Mouse (Mus musculus): ENCODE results near the gene Ubb. TPM values are rescaled to one million over a fixed set of nuclear protein-coding genes. Genes with fewer than 3 reads are reported as not detected.
A peak's percentile ranks its signal among the peaks of the same experiment; 100 is the strongest.

Ubb gene
- polyA plus RNA-seq, 1 experiment from 2014 or later, result 2,594 TPM

DNA sequence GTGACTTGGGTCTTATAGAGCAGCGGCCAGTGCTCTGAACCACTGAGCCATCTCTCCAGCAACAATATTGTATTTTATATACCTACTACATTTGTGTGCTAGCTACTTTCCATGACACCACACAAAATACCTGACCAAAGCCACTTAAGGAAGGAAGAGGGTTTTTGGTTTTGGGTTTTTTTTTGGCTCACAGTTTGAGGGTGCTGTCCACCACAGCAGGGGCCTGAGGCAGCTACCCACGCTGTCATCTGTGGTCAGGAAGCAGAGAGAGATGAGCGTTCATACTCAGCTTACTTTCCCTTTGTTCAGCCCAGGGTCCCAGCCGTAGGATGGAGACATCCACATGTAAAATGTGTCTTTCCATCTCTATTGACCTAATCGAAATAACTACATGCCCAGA is 36.1 kb downstream of the Ubb start:
- Histone ChIP-seq H3K36me3 (no peaks in the 10 kb centered on the region), H3K27ac (ENCODE audit: poor library complexity, severe bottlenecking) (no peak overlapping the region), H3K4me2 (no peak overlapping the region), H3K9ac (no peak overlapping the region), H3K4me3 (no peak overlapping the region), H3K27me3 (replicated peaks) (no peaks in the 10 kb centered on the region), H3K4me1 (replicated peaks) (peaks cover 15% of the 10 kb centered on the region), H3K9me3 (replicated peaks) (no peaks in the 10 kb centered on the region)
- no peak for ATAC-seq (ENCODE audit: insufficient number of reproducible peaks, low FRiP score)
- 83% methylated on average over 5 of the region's 5 CpGs for WGBS

GRCm38 (mm10) chr11:62589391-62589790 is 38.4 kb downstream of the Ubb start:
- no peak overlapping the region for H3K4me2 ChIP-seq
- no peak overlapping the region for H3K9ac ChIP-seq
- H3K27ac ChIP-seq (ENCODE audit: poor library complexity, severe bottlenecking), result no peak overlapping the region
- 79% methylated on average over 10 of the region's 10 CpGs for WGBS
- no peak overlapping the region for H3K4me3 ChIP-seq
- H3K9me3 ChIP-seq (replicated peaks), result no peaks in the 10 kb centered on the region
- peaks cover 17% of the 10 kb centered on the region for H3K4me1 ChIP-seq (replicated peaks)
- no peaks in the 10 kb centered on the region for H3K27me3 ChIP-seq (replicated peaks)
- no peak for ATAC-seq (ENCODE audit: insufficient number of reproducible peaks, low FRiP score)
- no peaks in the 10 kb centered on the region for H3K36me3 ChIP-seq

GRCm38 (mm10) chr11:62591026-62591425 is 40.1 kb downstream of the Ubb start:
- H3K4me1 ChIP-seq (replicated peaks), result peaks cover 17% of the 10 kb centered on the region
- no peak for ATAC-seq (ENCODE audit: insufficient number of reproducible peaks, low FRiP score)
- H3K36me3 ChIP-seq, result no peaks in the 10 kb centered on the region
- H3K4me3 ChIP-seq, result no peak overlapping the region
- no peak overlapping the region for H3K27ac ChIP-seq (ENCODE audit: poor library complexity, severe bottlenecking)
- no peak overlapping the region for H3K9ac ChIP-seq
- no peaks in the 10 kb centered on the region for H3K27me3 ChIP-seq (replicated peaks)
- H3K9me3 ChIP-seq (replicated peaks), result no peaks in the 10 kb centered on the region
- H3K4me2 ChIP-seq, result no peak overlapping the region
- WGBS, result 90% methylated on average over 2 of the region's 2 CpGs

GRCm38 (mm10) chr11:62591904-62592575 is 41.1 kb downstream of the Ubb start:
- Histone ChIP-seq H3K9ac (no peak overlapping the region), H3K36me3 (no peaks in the 10 kb centered on the region), H3K4me1 (replicated peaks) (peaks cover 17% of the 10 kb centered on the region), H3K27ac (ENCODE audit: poor library complexity, severe bottlenecking) (no peak overlapping the region), H3K9me3 (replicated peaks) (no peaks in the 10 kb centered on the region), H3K4me3 (no peak overlapping the region), H3K27me3 (replicated peaks) (no peaks in the 10 kb centered on the region), H3K4me2 (no peak overlapping the region)
- WGBS, result 39% methylated on average over 8 of the region's 8 CpGs
- ATAC-seq (ENCODE audit: insufficient number of reproducible peaks, low FRiP score), result peak; percentile 33; the same call in 1 of the 2 replicates

- Histone ChIP-seq H3K4me2 (no peak overlapping the region), H3K4me1 (replicated peaks) (peaks cover 7% of the 10 kb centered on the region; the same call in 1 of the 2 replicates), H3K9me3 (replicated peaks) (no peaks in the 10 kb centered on the region), H3K4me3 (no peak overlapping the region), H3K36me3 (peaks cover 3% of the 10 kb centered on the region; the same call in 1 of the 2 replicates), H3K27ac (ENCODE audit: poor library complexity, severe bottlenecking) (no peak overlapping the region), H3K27me3 (replicated peaks) (no peaks in the 10 kb centered on the region), H3K9ac (no peak overlapping the region; the same call in 1 of the 2 replicates)
- ATAC-seq (ENCODE audit: insufficient number of reproducible peaks, low FRiP score), result no peak
- WGBS, result 62% methylated on average over 4 of the region's 4 CpGs
Observed at GRCm38 (mm10) chr11:62598571-62598970, 47.6 kb downstream of the Ubb start.

DNA sequence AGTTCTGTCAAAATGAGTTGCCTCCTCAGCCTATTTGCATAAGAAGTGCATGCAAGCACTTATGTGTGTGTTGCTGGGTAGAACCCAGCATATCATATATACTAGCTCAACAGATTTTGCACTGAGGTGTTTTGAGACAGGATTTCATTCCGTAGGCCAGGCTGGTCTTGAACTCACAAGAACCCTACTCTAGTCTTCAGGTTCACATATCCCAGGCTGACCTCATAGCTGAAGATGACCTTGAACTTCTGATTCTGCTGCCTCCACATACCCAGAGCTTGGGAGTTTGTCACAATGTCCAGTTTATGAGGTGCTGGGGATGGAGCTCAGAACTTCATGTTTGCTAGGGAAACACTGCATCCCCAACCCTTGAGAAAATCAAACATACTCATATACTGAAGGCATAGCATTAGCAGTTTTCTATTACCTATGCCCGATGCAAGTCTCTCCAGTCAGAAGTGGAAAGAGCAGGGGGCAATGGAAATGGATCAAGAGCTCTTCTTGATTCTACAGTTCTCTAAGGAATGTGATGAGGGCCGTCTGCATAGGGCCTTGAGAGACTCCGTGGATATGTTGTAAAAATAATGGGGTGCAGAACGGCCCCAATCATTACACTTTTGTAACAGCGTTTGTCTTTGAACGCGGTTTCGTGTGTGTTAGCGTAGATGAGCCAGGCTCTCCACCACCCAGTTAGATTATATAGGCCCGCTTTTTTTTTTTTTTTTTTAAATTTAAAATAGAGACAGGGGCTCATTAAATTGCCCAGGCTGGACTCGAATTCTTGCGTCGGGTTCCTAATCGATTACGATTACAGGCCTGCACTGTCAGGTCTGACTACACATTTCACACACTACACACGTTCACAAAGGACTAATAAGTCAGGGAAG is 51.0 kb downstream of the Ubb start:
- H3K36me3 ChIP-seq, result peaks cover 37% of the 10 kb centered on the region

More for the DNA sequence above, 51.0 kb downstream of the Ubb start:
- Histone ChIP-seq H3K4me3 (peak overlapping the region; percentile 90), H3K9ac (peak overlapping the region; percentile 61; the same call in 1 of the 2 replicates), H3K27ac (ENCODE audit: poor library complexity, severe bottlenecking) (peak overlapping the region; percentile 83), H3K4me2 (peak overlapping the region; percentile 63), H3K27me3 (replicated peaks) (no peaks in the 10 kb centered on the region), H3K4me1 (replicated peaks) (peaks cover 31% of the 10 kb centered on the region), H3K9me3 (replicated peaks) (no peaks in the 10 kb centered on the region)
- ATAC-seq (ENCODE audit: insufficient number of reproducible peaks, low FRiP score), result no peak
- WGBS, result 13% methylated on average over 17 of the region's 17 CpGs

Other genes starting within 250 kb of the Ubb start
- 10.3 and 10.7 TPM in 2 replicates for gene Pigl, start 92.7 kb upstream of the Ubb start, polyA plus RNA-seq (2016; fragmentation: Nextera tagmentation; extraction: Ambion mirVana)
- 132 and 143 TPM in 2 replicates for gene Ncor1, start 92.6 kb upstream of the Ubb start, polyA plus RNA-seq (2016; fragmentation: Nextera tagmentation; extraction: Ambion mirVana)
- 19.7 and 22.1 TPM in 2 replicates for gene Cenpv, start 11.9 kb upstream of the Ubb start, polyA plus RNA-seq (2016; fragmentation: Nextera tagmentation; extraction: Ambion mirVana)
- 4.3 and 4.6 TPM in 2 replicates for gene Trpv2, start 23.3 kb downstream of the Ubb start, polyA plus RNA-seq (2016; fragmentation: Nextera tagmentation; extraction: Ambion mirVana)
- gene Lrrc75a, start 97.4 kb downstream of the Ubb start, polyA plus RNA-seq (2016; fragmentation: Nextera tagmentation; extraction: Ambion mirVana), result 18.6 and 19.6 TPM in 2 replicates
- 51.0 and 58.3 TPM in 2 replicates for gene Mmgt2, start 97.5 kb downstream of the Ubb start, polyA plus RNA-seq (2016; fragmentation: Nextera tagmentation; extraction: Ambion mirVana)
- 6.3 and 6.4 TPM in 2 replicates for gene Zfp287, start 180.7 kb downstream of the Ubb start, polyA plus RNA-seq (2016; fragmentation: Nextera tagmentation; extraction: Ambion mirVana)
- gene Gm10428, start 201.9 kb downstream of the Ubb start, polyA plus RNA-seq (2016; fragmentation: Nextera tagmentation; extraction: Ambion mirVana), result not detected in 2 replicates
- gene Zfp286, start 238.3 kb downstream of the Ubb start, polyA plus RNA-seq (2016; fragmentation: Nextera tagmentation; extraction: Ambion mirVana), result 10.6 and 11.0 TPM in 2 replicates

Measured in heart, embryonic 12.5 days (tissue).